Mouse (Mus musculus) hindbrain, postnatal 0 days (tissue): ENCODE measurements around the gene Kat7. TPM values are rescaled to one million over a fixed set of nuclear protein-coding genes. Genes with fewer than 3 reads are reported as not detected.

Experiments used
- ATAC-seq: fragments of 200-750 bp; cut with Nextera tagmentation; 2 replicates; pipeline ENCODE4 v1.8.0; 2017; ENCODE audit warnings: mild to moderate bottlenecking, moderate TSS enrichment, moderate library complexity
- DNase-seq: peaks from one replicate; pipeline ENCODE4 v3.0.0-alpha.2; 2015; ENCODE audit warnings: low spot score
- H3K27ac ChIP-seq: fragments of 300-500 bp; sonication (generic); 2 replicates; pipeline ENCODE4 v1.5.1; 2014; ENCODE audit warnings: mild to moderate bottlenecking
- H3K27me3 ChIP-seq: fragments of 300-500 bp; sonication (generic); 2 replicates; pipeline ENCODE4 v1.6.1; 2014; ENCODE audit warnings: low read length, mixed read lengths; ENCODE audit not compliant: insufficient read depth
- H3K36me3 ChIP-seq: fragments of 300-500 bp; sonication (generic); 2 replicates; pipeline ENCODE4 v1.6.1; 2014; ENCODE audit warnings: low read length, mixed read lengths; ENCODE audit not compliant: insufficient read depth
- H3K4me1 ChIP-seq: fragments of 300-500 bp; sonication (generic); 2 replicates; pipeline ENCODE4 v1.6.1; 2014; ENCODE audit warnings: antibody characterized with exemption, low read length, mixed read lengths; ENCODE audit not compliant: insufficient read depth
- H3K4me2 ChIP-seq: fragments of 300-500 bp; sonication (generic); 2 replicates; pipeline ENCODE4 v1.6.1; 2014; ENCODE audit warnings: low read depth, mild to moderate bottlenecking, low read length, moderate library complexity, mixed read lengths
- H3K4me3 ChIP-seq: fragments of 300-500 bp; sonication (generic); 2 replicates; pipeline ENCODE4 v1.5.1; 2014; ENCODE audit warnings: low read length
- H3K9ac ChIP-seq: fragments of 300-500 bp; sonication (generic); replicated peaks from 2 replicates; pipeline ENCODE4 v1.6.1; 2014; ENCODE audit warnings: mild to moderate bottlenecking, low read length, moderate library complexity, mixed read lengths
- H3K9me3 ChIP-seq: fragments of 300-500 bp; sonication (generic); 2 replicates; pipeline ENCODE4 v1.6.1; 2016; ENCODE audit warnings: low read length, mixed read lengths
- CTCF ChIP-seq: IDR thresholded peaks from 2 replicates; pipeline ENCODE4 v1.5.1; 2016; ENCODE audit warnings: antibody characterized with exemption, control low read depth, low read depth
- WGBS: fragments of 180-500 bp; shearing (Covaris S2); extraction: QIAGEN DNeasy Blood & Tissue Kit; methylation state at CpG from one replicate; pipeline ENCODE4 v1.1.7; 2014; 5-methylcytosine and 5-hydroxymethylcytosine counted together
- polyA plus RNA-seq: library from polyadenylated mRNA; unstranded; fragments of >200 nt; fragmentation: Nextera tagmentation; extraction: Ambion mirVana; gene quantifications from 2 replicates; pipeline ENCODE4 v1.2.1, GENCODE M21; 2015
- total RNA-seq: library from RNA; depleted of rRNA; stranded (reverse); fragments of >200 nt; gene quantifications from 2 replicates; pipeline ENCODE4 v1.2.3, GENCODE M21; 2014

The Kat7 gene
- total and polyA plus RNA-seq, 2 experiments from 2014 or later: 66.6 to 69.0 TPM

GRCm38 (mm10) chr11:95354228-95354944, 44.3 kb upstream of the Kat7 start:
- no peak for ATAC-seq
- Histone ChIP-seq H3K4me1 (0 out of 2 replicates have a peak, but pooled peaks cover 6% of the 10 kb centered on the region), H3K36me3 (no peaks in the 10 kb centered on the region), H3K4me2 (no peak overlapping the region), H3K4me3 (no peak overlapping the region), H3K9ac (no peak overlapping the region), H3K27ac (no peak overlapping the region), H3K27me3 (no peaks in the 10 kb centered on the region), H3K9me3 (no peaks in the 10 kb centered on the region)
- WGBS: 92% methylated on average over 14 of the region's 14 CpGs
- no peak for DNase-seq
- TF ChIP-seq CTCF: no peak

GRCm38 (mm10) chr11:95353226-95353625, 43.2 kb upstream of the Kat7 start:
- Histone ChIP-seq H3K4me1 (0 out of 2 replicates have a peak, but pooled peaks cover 6% of the 10 kb centered on the region), H3K4me2 (no peak overlapping the region), H3K9ac (no peak overlapping the region), H3K27me3 (no peaks in the 10 kb centered on the region), H3K4me3 (no peak overlapping the region), H3K9me3 (no peaks in the 10 kb centered on the region), H3K36me3 (no peaks in the 10 kb centered on the region), H3K27ac (no peak overlapping the region)
- no peak for DNase-seq
- WGBS: 93% methylated on average over 9 of the region's 9 CpGs
- ATAC-seq: no peak
- TF ChIP-seq CTCF: no peak

GRCm38 (mm10) chr11:95352686-95353085, 42.6 kb upstream of the Kat7 start:
- no peak for TF ChIP-seq CTCF
- H3K36me3 ChIP-seq: no peaks in the 10 kb centered on the region
- no peaks in the 10 kb centered on the region for H3K9me3 ChIP-seq
- H3K27me3 ChIP-seq: no peaks in the 10 kb centered on the region
- ATAC-seq: no peak
- WGBS: 93% methylated on average over 2 of the region's 2 CpGs
- no peak overlapping the region for H3K4me3 ChIP-seq
- H3K27ac ChIP-seq: no peak overlapping the region
- 0 out of 2 replicates have a peak, but pooled peaks cover 6% of the 10 kb centered on the region for H3K4me1 ChIP-seq
- no peak for DNase-seq
- no peak overlapping the region for H3K9ac ChIP-seq
- H3K4me2 ChIP-seq: no peak overlapping the region

- Histone ChIP-seq H3K27me3 (no peaks in the 10 kb centered on the region), H3K9me3 (no peaks in the 10 kb centered on the region), H3K9ac (no peak overlapping the region), H3K4me2 (no peak overlapping the region), H3K4me1 (no peaks in the 10 kb centered on the region), H3K27ac (no peak overlapping the region), H3K4me3 (no peak overlapping the region), H3K36me3 (no peaks in the 10 kb centered on the region)
- ATAC-seq (no peak), DNase-seq (no peak)
- 85% methylated on average over 3 of the region's 3 CpGs for WGBS
- TF ChIP-seq CTCF: no peak
Measured at GRCm38 (mm10) chr11:95350960-95351359, 40.9 kb upstream of the Kat7 start.

- Histone ChIP-seq H3K27ac (no peak overlapping the region), H3K4me2 (no peak overlapping the region), H3K4me3 (no peak overlapping the region), H3K36me3 (no peaks in the 10 kb centered on the region), H3K27me3 (no peaks in the 10 kb centered on the region), H3K4me1 (no peaks in the 10 kb centered on the region), H3K9me3 (no peaks in the 10 kb centered on the region), H3K9ac (no peak overlapping the region)
- ATAC-seq (no peak), DNase-seq (no peak)
- no peak for TF ChIP-seq CTCF
- WGBS: 55% methylated on average over 6 of the region's 6 CpGs
Measured at GRCm38 (mm10) chr11:95350289-95350688, 40.2 kb upstream of the Kat7 start.

GRCm38 (mm10) chr11:95344181-95344580, 34.1 kb upstream of the Kat7 start:
- Histone ChIP-seq H3K9me3 (no peaks in the 10 kb centered on the region), H3K4me2 (no peak overlapping the region), H3K4me3 (no peak overlapping the region), H3K36me3 (no peaks in the 10 kb centered on the region), H3K27me3 (no peaks in the 10 kb centered on the region), H3K4me1 (peaks cover 2% of the 10 kb centered on the region; the same call in 1 of the 2 replicates), H3K27ac (no peak overlapping the region), H3K9ac (no peak overlapping the region)
- no peak for TF ChIP-seq CTCF
- 70% methylated on average over 2 of the region's 2 CpGs for WGBS
- no peak for ATAC-seq
- DNase-seq: no peak

GRCm38 (mm10) chr11:95343180-95343579, 33.1 kb upstream of the Kat7 start:
- no peaks in the 10 kb centered on the region for H3K27me3 ChIP-seq
- no peaks in the 10 kb centered on the region for H3K36me3 ChIP-seq
- H3K4me2 ChIP-seq: no peak overlapping the region
- ATAC-seq (no peak), DNase-seq (no peak)
- no peak overlapping the region for H3K9ac ChIP-seq
- no peak overlapping the region for H3K4me3 ChIP-seq
- no peak overlapping the region for H3K27ac ChIP-seq
- no peak for TF ChIP-seq CTCF
- 67% methylated on average over 4 of the region's 4 CpGs for whole genome bisulfite sequencing
- no peaks in the 10 kb centered on the region for H3K9me3 ChIP-seq
- H3K4me1 ChIP-seq: peaks cover 2% of the 10 kb centered on the region; the same call in 1 of the 2 replicates
